Mouse (Mus musculus) lung, adult 2 months (tissue): ENCODE measurements around the gene Fras1. TPM values are rescaled to one million over a fixed set of nuclear protein-coding genes. Genes with fewer than 3 reads are reported as not detected.

ENCODE experiments used
- DNase-seq: peaks from one replicate; pipeline ENCODE4 v3.0.0; 2022
- H3K4me1 ChIP-seq: fragments of 200-500 bp; 2 replicates; pipeline ENCODE4 v1.6.1; 2011; ENCODE audit warnings: low read length; ENCODE audit not compliant: control insufficient read depth, insufficient read depth
- H3K4me3 ChIP-seq: fragments of 200-500 bp; replicated peaks from 2 replicates; pipeline ENCODE3; 2011; ENCODE audit warnings: low read depth, mild to moderate bottlenecking, control low read depth, low read length; ENCODE audit errors: extremely low read depth
- CTCF ChIP-seq: fragments of 200-500 bp; IDR thresholded peaks from 2 replicates; pipeline ENCODE4 v1.5.1; 2011; ENCODE audit warnings: mild to moderate bottlenecking, low read length, control low read depth; ENCODE audit not compliant: insufficient read depth
- POLR2A ChIP-seq: fragments of 200-500 bp; IDR thresholded peaks from 2 replicates; pipeline ENCODE4 v1.6.1; 2011; ENCODE audit warnings: low read depth, mild to moderate bottlenecking, control low read depth, low read length, borderline replicate concordance; ENCODE audit errors: extremely low read depth
- WGBS: fragments of 180-500 bp; shearing (Covaris S2); methylation state at CpG from one replicate; pipeline ENCODE4 v1.1.7; 2018; 5-methylcytosine and 5-hydroxymethylcytosine counted together
- polyA plus RNA-seq: library from polyadenylated mRNA; depleted of rRNA; stranded (reverse); fragments of >200 nt; gene quantifications from 2 replicates; pipeline ENCODE4 v1.2.3, GENCODE M21; 2012

The Fras1 gene
- polyA plus RNA-seq, 1 experiment = 2.0 TPM

DNA sequence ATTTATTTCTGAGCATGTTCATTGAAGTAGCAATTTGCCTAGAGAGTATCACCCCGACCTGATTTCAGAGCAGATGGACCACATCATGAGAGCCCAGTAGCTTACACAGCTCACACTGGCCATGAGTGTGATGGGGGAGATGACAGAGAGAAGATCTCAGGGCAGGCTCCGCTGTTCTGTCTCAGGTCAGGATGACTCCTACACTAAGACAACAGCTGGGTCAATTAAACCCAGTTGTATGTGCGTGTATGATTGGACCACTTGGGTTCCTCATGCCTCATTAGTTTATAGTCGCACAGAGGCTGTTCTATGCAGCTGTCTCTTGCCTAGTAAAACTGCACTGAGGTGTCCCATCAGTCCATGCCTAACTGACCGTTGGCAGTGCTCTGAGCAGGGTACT, 345.5 kb downstream of the Fras1 start:
- TF ChIP-seq CTCF = no peak
- TF ChIP-seq POLR2A = no peak
- DNase-seq = no peak
- Histone ChIP-seq H3K4me3 (no peak overlapping the region), H3K4me1 (no peaks in the 10 kb centered on the region)
- WGBS = 88% methylated on average over 5 of the region's 5 CpGs

- no peak for DNase-seq
- Histone ChIP-seq H3K4me3 (no peak overlapping the region), H3K4me1 (no peaks in the 10 kb centered on the region)
- 58% methylated on average over 3 of the region's 3 CpGs for WGBS
- TF ChIP-seq POLR2A = no peak
Measured at GRCm38 (mm10) chr5:96722690-96723089, 348.9 kb downstream of the Fras1 start.

DNA sequence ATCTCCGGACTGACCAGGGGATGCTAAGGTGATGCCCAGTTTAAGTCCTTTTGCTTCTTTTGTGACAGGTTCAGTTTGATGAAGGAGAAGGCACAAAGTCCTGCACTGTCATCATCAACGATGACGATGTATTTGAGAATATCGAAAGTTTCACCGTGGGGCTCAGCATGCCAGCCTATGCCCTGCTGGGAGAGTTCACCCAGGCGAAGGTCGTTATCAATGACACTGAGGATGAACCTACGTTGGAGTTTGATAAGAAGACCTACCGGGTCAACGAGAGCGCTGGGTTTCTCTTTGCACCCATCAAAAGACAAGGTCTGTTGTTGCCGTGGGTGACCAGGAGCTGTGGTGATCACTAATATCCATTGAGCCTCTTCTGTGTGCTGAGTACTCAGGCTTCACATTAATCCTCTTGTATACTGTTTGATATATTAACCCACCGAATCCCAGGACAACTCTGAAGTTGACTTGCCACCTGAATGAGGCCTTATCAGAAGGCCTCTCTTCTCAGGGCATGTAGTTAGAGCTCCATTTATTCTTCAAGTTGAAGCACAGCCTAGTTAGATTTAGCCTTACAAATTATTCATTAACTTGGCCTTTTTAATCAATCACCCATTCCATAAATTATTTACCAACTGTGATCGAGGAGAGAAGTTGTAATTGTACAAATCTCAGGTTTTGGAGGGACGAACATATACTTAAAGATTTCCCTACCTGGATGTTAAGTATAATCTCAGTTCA, 365.6 kb downstream of the Fras1 start:
- no peak overlapping the region for H3K4me3 ChIP-seq
- no peaks in the 10 kb centered on the region for H3K4me1 ChIP-seq
- TF ChIP-seq POLR2A = no peak
- TF ChIP-seq CTCF = no peak
- 82% methylated on average over 15 of the region's 15 CpGs for WGBS
- no peak for DNase-seq

DNA sequence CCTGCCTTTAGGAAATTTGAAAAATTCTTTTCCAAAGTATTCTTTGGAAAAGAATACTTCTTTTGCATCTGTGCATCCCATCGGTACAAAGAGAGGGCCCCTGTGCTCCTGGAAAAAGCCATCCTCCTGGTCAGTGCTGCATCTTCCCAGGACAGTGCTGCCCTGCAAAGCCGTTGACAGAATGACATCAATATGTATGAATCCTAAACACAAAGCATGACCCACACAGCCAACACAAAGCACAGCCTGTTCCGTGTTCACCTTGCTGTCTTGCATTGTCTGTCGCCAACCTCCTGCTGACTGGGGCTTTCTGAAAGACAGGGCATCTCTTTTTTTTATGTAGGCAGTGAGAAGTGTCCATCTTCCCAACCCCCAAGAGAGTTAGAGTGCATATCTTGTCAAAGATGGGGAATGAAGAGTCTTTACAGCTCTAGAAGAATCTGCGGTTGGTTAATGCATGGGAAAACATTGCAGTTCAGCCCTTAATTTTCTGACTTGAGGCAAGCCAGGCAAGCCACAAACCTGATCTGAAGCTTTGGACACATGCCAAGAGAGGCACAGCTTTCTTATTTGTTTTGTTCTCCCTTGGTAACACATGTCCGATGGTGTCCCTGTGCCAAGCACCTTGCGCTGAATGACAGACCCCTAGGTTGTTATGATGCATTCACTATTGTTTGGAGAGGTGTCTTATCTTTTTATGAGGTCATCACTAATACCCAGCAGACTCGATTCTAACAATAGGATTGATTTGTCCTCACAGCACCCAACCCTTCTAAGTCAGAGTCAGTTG, 373.6 kb downstream of the Fras1 start:
- no peak for DNase-seq
- Histone ChIP-seq H3K4me1 (no peaks in the 10 kb centered on the region), H3K4me3 (no peak overlapping the region)
- 65% methylated on average over 8 of the region's 8 CpGs for WGBS
- no peak for TF ChIP-seq CTCF

GRCm38 (mm10) chr5:96757615-96758014, 383.9 kb downstream of the Fras1 start:
- DNase-seq = no peak
- no peaks in the 10 kb centered on the region for H3K4me1 ChIP-seq
- WGBS = 80% methylated on average over 7 of the region's 7 CpGs
- TF ChIP-seq POLR2A (no peak), CTCF (no peak)
- no peak overlapping the region for H3K4me3 ChIP-seq

DNA sequence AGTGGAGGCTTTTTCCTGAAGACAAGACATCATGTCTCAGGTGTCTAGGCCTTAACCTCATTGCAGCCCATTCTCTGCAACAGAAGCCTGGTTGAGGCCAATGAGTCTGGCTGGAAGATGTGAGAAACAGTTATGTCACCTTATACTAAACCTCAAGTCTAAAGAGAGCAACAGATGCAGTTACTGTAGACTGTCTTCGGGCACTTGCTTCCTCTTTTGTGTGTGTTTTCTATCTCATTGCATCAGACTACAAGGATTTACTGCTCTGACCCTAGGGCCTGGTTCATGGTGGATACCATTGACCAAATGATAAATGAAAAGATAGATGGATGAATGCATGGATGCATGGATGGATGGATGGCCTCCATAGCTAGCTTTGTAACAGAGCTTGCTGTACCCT, 388.3 kb downstream of the Fras1 start:
- no peak for DNase-seq
- 82% methylated on average over 1 of the region's 1 CpGs for WGBS
- no peak for TF ChIP-seq POLR2A
- no peak for TF ChIP-seq CTCF

DNA sequence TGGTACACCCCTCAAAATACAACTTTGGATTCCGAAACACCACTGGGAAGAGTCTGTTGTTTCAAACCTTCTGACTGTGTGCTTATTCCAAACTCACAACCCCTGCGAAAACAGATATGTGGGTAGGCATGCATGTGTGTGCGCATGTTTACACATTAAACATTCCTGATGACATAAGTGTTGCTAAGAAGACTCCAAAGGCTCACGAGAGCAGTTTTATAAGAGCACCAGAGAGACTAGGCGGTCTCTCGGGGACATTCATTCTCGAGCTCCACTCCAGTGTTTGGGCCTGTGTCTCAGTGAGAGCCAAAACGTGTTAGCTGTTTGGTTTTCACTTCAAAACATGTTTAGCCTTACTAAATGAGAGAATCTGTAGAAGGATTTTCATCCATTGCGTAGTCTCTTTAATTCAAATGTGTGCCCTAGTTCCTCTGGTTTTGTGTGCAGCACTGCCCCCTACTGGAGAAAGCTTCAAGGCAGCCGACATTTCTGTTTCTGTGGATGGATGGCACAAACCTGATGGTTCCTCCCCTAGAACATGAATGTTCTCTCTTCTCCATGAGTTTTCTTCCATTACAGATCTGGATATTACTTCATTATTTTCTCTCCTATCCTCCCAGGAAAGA, 395.2 kb downstream of the Fras1 start:
- WGBS = 51% methylated on average over 10 of the region's 10 CpGs
- TF ChIP-seq POLR2A = no peak
- peak; percentile 69 for TF ChIP-seq CTCF
- Histone ChIP-seq H3K4me3 (no peak overlapping the region), H3K4me1 (peaks cover 3% of the 10 kb centered on the region; the same call in 1 of the 2 replicates)
- DNase-seq = peak; percentile 50

More for the DNA sequence above, 388.3 kb downstream of the Fras1 start:
- Histone ChIP-seq H3K4me1 (no peaks in the 10 kb centered on the region), H3K4me3 (no peak overlapping the region)

DNA sequence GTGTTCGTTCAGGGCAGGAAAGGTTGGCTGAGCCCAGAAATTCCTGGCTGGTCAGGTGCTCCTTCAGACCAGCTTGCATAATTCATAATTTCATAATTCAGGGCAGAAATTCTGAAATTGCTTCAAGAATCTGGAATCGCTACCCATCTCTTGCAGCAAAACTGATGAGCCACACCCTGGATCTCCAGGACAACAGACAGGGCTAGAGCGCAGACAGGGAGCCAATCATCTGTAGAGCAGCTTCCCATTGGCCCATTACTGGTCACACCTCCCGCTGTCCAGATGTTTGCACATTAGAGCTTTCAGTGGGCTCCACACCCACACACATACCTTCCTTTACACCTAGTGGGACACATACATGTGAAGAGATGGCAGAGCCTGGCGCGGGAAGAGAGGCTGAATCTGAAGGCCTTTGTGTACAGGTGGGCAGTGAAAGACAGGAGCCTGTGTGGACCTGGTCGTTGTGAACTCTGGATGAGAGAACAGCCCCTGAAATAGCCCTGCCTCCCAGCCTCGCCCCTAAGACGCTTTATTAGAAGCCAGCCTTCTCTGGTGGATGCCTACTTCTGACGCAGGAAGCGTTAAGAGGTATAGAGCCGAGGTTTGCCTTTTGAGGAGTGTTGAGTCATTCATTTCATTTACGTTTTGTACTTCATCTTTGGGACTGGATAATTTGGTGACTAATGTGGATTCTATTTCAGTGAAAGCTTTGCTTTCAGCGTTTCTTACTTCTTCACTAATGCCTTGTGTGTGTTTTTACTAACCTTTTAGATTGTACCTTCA, 409.9 kb downstream of the Fras1 start:
- WGBS = 66% methylated on average over 14 of the region's 14 CpGs
- H3K4me3 ChIP-seq = no peak overlapping the region
- no peak for DNase-seq
- H3K4me1 ChIP-seq = no peaks in the 10 kb centered on the region
- TF ChIP-seq POLR2A = no peak
- no peak for TF ChIP-seq CTCF

GRCm38 (mm10) chr5:96785096-96785495, 411.3 kb downstream of the Fras1 start:
- H3K4me1 ChIP-seq = no peaks in the 10 kb centered on the region
- 89% methylated on average over 5 of the region's 5 CpGs for WGBS
- no peak for DNase-seq
- no peak for TF ChIP-seq CTCF
- TF ChIP-seq POLR2A = no peak
- no peak overlapping the region for H3K4me3 ChIP-seq
